Mouse (Mus musculus) G1E (cell line): ENCODE results near the gene Kif22.

ENCODE experiments used
- CTCF ChIP-seq: IDR thresholded peaks from 2 replicates; pipeline ENCODE4 v1.5.1; 2012; ENCODE audit warnings: low read depth, low read length, inconsistent platforms, mixed read lengths
- GATA1 ChIP-seq: IDR thresholded peaks from 2 replicates; pipeline ENCODE4 v1.6.1; 2012; ENCODE audit warnings: borderline replicate concordance, low read length, inconsistent platforms, mixed read lengths
- GATA2 ChIP-seq: IDR thresholded peaks from 2 replicates; pipeline ENCODE4 v1.6.1; 2012; ENCODE audit warnings: low read depth, low read length, inconsistent platforms, borderline replicate concordance
- POLR2AphosphoS5 ChIP-seq: IDR thresholded peaks from 2 replicates; pipeline ENCODE4 v1.6.1; 2012; ENCODE audit warnings: low read depth, low read length, inconsistent platforms; ENCODE audit not compliant: insufficient replicate concordance
- TAL1 ChIP-seq: conservative IDR thresholded peaks from 2 replicates; pipeline ENCODE4 v1.6.1; 2012; ENCODE audit warnings: low read depth, low read length, inconsistent platforms, mixed read lengths

- no peak for TF ChIP-seq CTCF
- no peak for TF ChIP-seq TAL1
- no peak for TF ChIP-seq POLR2AphosphoS5
- TF ChIP-seq GATA1 = no peak
- TF ChIP-seq GATA2 = no peak
Observed at GRCm38 (mm10) chr7:127017950-127018345, 24.3 kb downstream of the Kif22 start.
